Mouse (Mus musculus) right cerebral cortex, postnatal 25 days (tissue): ENCODE data around the gene Prg2.
A peak's percentile ranks its signal among the peaks of the same experiment; 100 is the strongest.

ENCODE experiments used
- DNase-seq: peaks from one replicate; pipeline ENCODE4 v3.0.0; 2022

Gene Prg2

GRCm38 (mm10) chr2:84980188-84980587 is at the start of gene Prg2:
TSS of gene Prg2 (plus strand) at chr2:84980461.
- DNase-seq = no peak

- DNase-seq = no peak
Measured at GRCm38 (mm10) chr2:84933992-84934648, 46.1 kb upstream of the Prg2 start.

- DNase-seq = no peak
Measured at GRCm38 (mm10) chr2:84934649-84935007, 45.6 kb upstream of the Prg2 start.

GRCm38 (mm10) chr2:84935065-84935464 is 45.2 kb upstream of the Prg2 start:
- DNase-seq = no peak

- DNase-seq = no peak
Measured at GRCm38 (mm10) chr2:84936474-84937429, 43.5 kb upstream of the Prg2 start, which contains the start of gene Slc43a3. TSS of gene Slc43a3 (plus strand) at chr2:84936579.

- DNase-seq = no peak
Measured at GRCm38 (mm10) chr2:84937491-84938150, 42.6 kb upstream of the Prg2 start.

- DNase-seq = no peak
Measured at GRCm38 (mm10) chr2:84938249-84938946, 41.9 kb upstream of the Prg2 start.

- DNase-seq = no peak
Measured at GRCm38 (mm10) chr2:84939306-84939705, 41.0 kb upstream of the Prg2 start.

GRCm38 (mm10) chr2:84939711-84940110 is 40.5 kb upstream of the Prg2 start:
- no peak for DNase-seq

- no peak for DNase-seq
Measured at GRCm38 (mm10) chr2:84941332-84941731, 38.9 kb upstream of the Prg2 start.

- no peak for DNase-seq
Measured at GRCm38 (mm10) chr2:84941795-84942194, 38.5 kb upstream of the Prg2 start.

- no peak for DNase-seq
Measured at GRCm38 (mm10) chr2:84947154-84947771, 33.0 kb upstream of the Prg2 start.

GRCm38 (mm10) chr2:84948252-84948651 is 32.0 kb upstream of the Prg2 start:
- no peak for DNase-seq

GRCm38 (mm10) chr2:84948721-84949120 is 31.5 kb upstream of the Prg2 start:
- no peak for DNase-seq

GRCm38 (mm10) chr2:84951027-84951426 is 29.2 kb upstream of the Prg2 start:
- DNase-seq = peak; percentile 12

- DNase-seq = no peak
Measured at GRCm38 (mm10) chr2:84952251-84952650, 28.0 kb upstream of the Prg2 start.

- no peak for DNase-seq
Measured at GRCm38 (mm10) chr2:84952693-84953092, 27.6 kb upstream of the Prg2 start.

- no peak for DNase-seq
Measured at GRCm38 (mm10) chr2:84955435-84955834, 24.8 kb upstream of the Prg2 start.

- peak; percentile 55 for DNase-seq
Measured at GRCm38 (mm10) chr2:84956274-84956673, 24.0 kb upstream of the Prg2 start.

- DNase-seq = no peak
Measured at GRCm38 (mm10) chr2:84958588-84959264, 21.5 kb upstream of the Prg2 start.

- no peak for DNase-seq
Measured at GRCm38 (mm10) chr2:84961300-84961699, 19.0 kb upstream of the Prg2 start.

- no peak for DNase-seq
Measured at GRCm38 (mm10) chr2:84961901-84962300, 18.4 kb upstream of the Prg2 start.
